Mouse (Mus musculus) lung, postnatal 0 days (tissue): ENCODE data around the gene Cntn5. TPM values are rescaled to one million over a fixed set of nuclear protein-coding genes. Genes with fewer than 3 reads are reported as not detected.

Experiments
- ATAC-seq: fragments of 200-750 bp; cut with Nextera tagmentation; 2 replicates; pipeline ENCODE4 v1.8.0; 2017; ENCODE audit warnings: moderate library complexity
- DNase-seq: peaks from one replicate; pipeline ENCODE4 v3.0.0-alpha.2; 2016; ENCODE audit warnings: low spot score
- H3K27ac ChIP-seq: fragments of 300-500 bp; sonication (generic); 2 replicates; pipeline ENCODE4 v1.5.1; 2014; ENCODE audit warnings: antibody characterized with exemption, mild to moderate bottlenecking, low read length, mixed read lengths
- H3K27me3 ChIP-seq: fragments of 300-500 bp; sonication (generic); replicated peaks from 2 replicates; pipeline ENCODE4 v1.6.1; 2014; ENCODE audit warnings: low read length, mixed read lengths; ENCODE audit not compliant: insufficient read depth
- H3K36me3 ChIP-seq: fragments of 300-500 bp; sonication (generic); 2 replicates; pipeline ENCODE4 v1.6.1; 2014; ENCODE audit warnings: low read length, mixed read lengths; ENCODE audit not compliant: insufficient read depth
- H3K4me1 ChIP-seq: fragments of 300-500 bp; sonication (generic); 2 replicates; pipeline ENCODE4 v1.6.1; 2014; ENCODE audit warnings: antibody characterized with exemption, low read depth, low read length, mixed read lengths; ENCODE audit not compliant: insufficient read depth
- H3K4me2 ChIP-seq: fragments of 300-500 bp; sonication (generic); replicated peaks from 2 replicates; pipeline ENCODE4 v1.6.1; 2014; ENCODE audit warnings: low read depth, mild to moderate bottlenecking, low read length, moderate library complexity, mixed read lengths
- H3K4me3 ChIP-seq: fragments of 300-500 bp; sonication (generic); 2 replicates; pipeline ENCODE4 v1.5.1; 2014; ENCODE audit warnings: low read depth, low read length
- H3K9ac ChIP-seq: fragments of 300-500 bp; sonication (generic); replicated peaks from 2 replicates; pipeline ENCODE4 v1.6.1; 2014; ENCODE audit warnings: low read depth, mild to moderate bottlenecking
- H3K9me3 ChIP-seq: fragments of 300-500 bp; sonication (generic); 2 replicates; pipeline ENCODE4 v1.6.1; 2016; ENCODE audit warnings: low read length, mixed read lengths
- CTCF ChIP-seq: IDR thresholded peaks from 2 replicates; pipeline ENCODE4 v1.5.1; 2016; ENCODE audit warnings: antibody characterized with exemption, mild to moderate bottlenecking
- EP300 ChIP-seq: IDR thresholded peaks from 2 replicates; pipeline ENCODE4 v1.6.1; 2016; ENCODE audit warnings: antibody characterized with exemption, mild to moderate bottlenecking, control low read depth
- WGBS: fragments of 180-500 bp; shearing (Covaris S2); extraction: QIAGEN DNeasy Blood & Tissue Kit; methylation state at CpG from one replicate; pipeline ENCODE4 v1.1.7; 2014; 5-methylcytosine and 5-hydroxymethylcytosine counted together
- polyA plus RNA-seq: library from polyadenylated mRNA; unstranded; fragments of >200 nt; fragmentation: Nextera tagmentation; extraction: Ambion mirVana; gene quantifications from 2 replicates; pipeline ENCODE4 v1.2.1, GENCODE M21; 2015

Cntn5 gene
- polyA plus RNA-seq, 1 experiment from 2014 or later, result not detected

- Histone ChIP-seq H3K4me2 (no peak overlapping the region), H3K27ac (no peak overlapping the region), H3K9me3 (no peaks in the 10 kb centered on the region), H3K4me3 (no peak overlapping the region), H3K4me1 (no peaks in the 10 kb centered on the region), H3K27me3 (no peaks in the 10 kb centered on the region), H3K9ac (no peak overlapping the region), H3K36me3 (no peaks in the 10 kb centered on the region)
- peak; percentile 12 for DNase-seq
- ATAC-seq, result no peak
- WGBS, result 32% methylated on average over 4 of the region's 4 CpGs
- no peak for TF ChIP-seq CTCF
- no peak for TF ChIP-seq EP300
Measured at GRCm38 (mm10) chr9:10348222-10348621, 556.4 kb downstream of the Cntn5 start.

- no peak for DNase-seq
- no peaks in the 10 kb centered on the region for H3K4me1 ChIP-seq
- TF ChIP-seq CTCF (no peak), EP300 (no peak)
- no peak overlapping the region for H3K4me2 ChIP-seq
- H3K9me3 ChIP-seq, result no peaks in the 10 kb centered on the region
- no peak for ATAC-seq
- H3K27ac ChIP-seq, result no peak overlapping the region
- no peaks in the 10 kb centered on the region for H3K36me3 ChIP-seq
- H3K9ac ChIP-seq, result no peak overlapping the region
- no peak overlapping the region for H3K4me3 ChIP-seq
- H3K27me3 ChIP-seq, result no peaks in the 10 kb centered on the region
Measured at GRCm38 (mm10) chr9:10340751-10341150, 563.8 kb downstream of the Cntn5 start.

DNA sequence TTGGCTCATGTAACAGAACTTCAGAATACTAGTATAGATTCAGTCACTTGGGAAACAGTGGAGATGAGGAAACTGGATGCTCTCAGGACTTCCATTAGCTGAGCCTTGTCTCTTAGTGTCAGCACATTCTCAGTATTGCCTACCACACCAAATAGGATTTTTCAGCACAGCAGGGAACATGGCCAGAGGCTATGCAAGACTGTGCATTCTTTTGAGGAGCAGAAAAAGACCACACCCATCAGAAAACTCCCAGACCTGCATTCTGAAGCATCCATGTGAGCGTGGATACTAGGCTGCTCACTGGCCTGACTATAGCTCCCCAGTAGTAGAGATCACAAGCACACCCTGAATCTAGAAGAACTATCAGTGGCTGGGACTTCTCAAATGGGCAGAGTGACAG lies 564.9 kb downstream of the Cntn5 start:
- DNase-seq (no peak), ATAC-seq (no peak)
- no peak overlapping the region for H3K4me2 ChIP-seq
- WGBS, result 83% methylated on average over 1 of the region's 1 CpGs
- H3K4me1 ChIP-seq, result no peaks in the 10 kb centered on the region
- H3K27me3 ChIP-seq, result no peaks in the 10 kb centered on the region
- no peaks in the 10 kb centered on the region for H3K9me3 ChIP-seq
- H3K9ac ChIP-seq, result no peak overlapping the region
- H3K4me3 ChIP-seq, result no peak overlapping the region
- TF ChIP-seq EP300 (no peak), CTCF (no peak)
- H3K27ac ChIP-seq, result no peak overlapping the region
- no peaks in the 10 kb centered on the region for H3K36me3 ChIP-seq

DNA sequence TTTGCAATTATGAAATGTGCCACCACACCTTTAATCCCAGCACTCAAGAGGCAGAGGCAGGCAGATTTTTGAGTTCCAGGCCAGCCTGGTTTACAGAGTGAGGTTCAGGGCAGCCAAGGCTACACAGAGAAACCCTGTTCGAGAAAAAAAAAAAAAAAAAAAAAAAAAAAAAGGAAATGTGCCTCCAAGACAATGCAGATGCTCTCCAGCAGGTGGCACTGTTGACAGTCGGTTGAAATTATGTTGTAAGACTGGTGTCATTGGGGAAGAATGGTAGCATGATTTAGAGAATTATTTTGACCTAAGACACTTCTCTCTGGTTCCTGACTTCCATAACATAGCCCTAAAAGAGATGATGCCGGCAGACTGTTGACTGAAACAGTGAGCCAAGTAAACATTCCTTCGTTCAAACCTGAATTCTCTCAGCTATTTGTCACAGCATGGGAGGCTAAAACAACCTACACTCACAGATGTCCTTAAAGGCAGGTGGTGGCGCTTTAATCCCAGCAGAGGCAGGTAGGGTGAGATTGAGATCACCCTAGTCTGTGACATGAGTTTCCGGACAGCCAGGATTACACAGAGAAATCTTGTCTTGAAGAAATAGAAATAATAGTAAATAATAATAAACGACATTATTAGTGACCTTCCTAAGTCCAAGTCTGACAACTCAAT lies 579.7 kb downstream of the Cntn5 start:
- ATAC-seq (no peak), DNase-seq (peak; percentile 15)
- WGBS, result 37% methylated on average over 7 of the region's 7 CpGs
- no peaks in the 10 kb centered on the region for H3K27me3 ChIP-seq
- H3K4me2 ChIP-seq, result no peak overlapping the region
- H3K9ac ChIP-seq, result no peak overlapping the region
- no peaks in the 10 kb centered on the region for H3K9me3 ChIP-seq
- no peak overlapping the region for H3K27ac ChIP-seq
- TF ChIP-seq EP300 (no peak), CTCF (peak; percentile 61)
- no peaks in the 10 kb centered on the region for H3K4me1 ChIP-seq
- no peak overlapping the region for H3K4me3 ChIP-seq
- no peaks in the 10 kb centered on the region for H3K36me3 ChIP-seq

DNA sequence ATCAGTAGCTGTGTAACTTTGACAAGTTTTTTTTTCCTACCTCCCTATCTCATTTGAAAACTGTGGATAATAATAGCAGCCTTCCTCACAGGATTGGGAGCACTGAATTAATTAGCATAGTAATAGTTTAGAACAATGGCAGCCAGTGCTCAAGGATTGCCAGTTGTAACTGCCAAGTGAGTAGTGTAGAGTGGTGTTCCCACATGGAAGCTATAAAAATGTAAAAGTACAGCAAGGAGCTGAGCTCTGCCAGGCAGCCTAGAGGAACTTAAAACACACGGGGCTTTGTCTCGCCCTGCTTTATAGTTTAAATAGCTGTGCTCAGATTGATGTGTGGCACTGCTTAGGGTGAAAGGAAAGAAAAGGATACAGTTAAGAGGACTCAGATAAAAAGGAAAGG lies 635.2 kb downstream of the Cntn5 start:
- no peaks in the 10 kb centered on the region for H3K27me3 ChIP-seq
- 57% methylated on average over 2 of the region's 2 CpGs for WGBS
- no peaks in the 10 kb centered on the region for H3K36me3 ChIP-seq
- H3K9me3 ChIP-seq, result no peaks in the 10 kb centered on the region
- no peak overlapping the region for H3K4me2 ChIP-seq
- no peak overlapping the region for H3K27ac ChIP-seq
- TF ChIP-seq EP300, result no peak
- TF ChIP-seq CTCF, result no peak
- no peaks in the 10 kb centered on the region for H3K4me1 ChIP-seq
- DNase-seq (no peak), ATAC-seq (no peak)
- H3K9ac ChIP-seq, result no peak overlapping the region
- H3K4me3 ChIP-seq, result no peak overlapping the region

DNA sequence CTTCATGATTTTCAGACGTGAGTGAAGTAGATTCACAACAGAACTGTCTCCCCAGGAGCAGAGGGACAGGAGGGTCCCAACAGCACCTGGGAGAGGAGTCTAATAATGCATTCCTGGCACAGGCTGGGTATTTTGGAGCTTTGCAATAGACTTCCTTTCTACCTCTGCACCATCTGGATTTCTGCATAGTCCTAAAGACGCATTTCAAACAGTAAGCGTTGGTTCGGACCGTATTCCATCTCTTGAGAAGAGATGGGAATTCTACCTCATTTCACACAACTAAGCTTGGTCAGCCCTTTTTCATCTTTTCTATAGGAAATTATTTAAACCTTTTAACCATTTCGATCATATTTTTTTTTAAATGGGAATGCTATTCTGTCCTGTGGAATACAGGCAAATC lies 635.7 kb downstream of the Cntn5 start:
- TF ChIP-seq EP300 (no peak), CTCF (no peak)
- Histone ChIP-seq H3K27me3 (no peaks in the 10 kb centered on the region), H3K36me3 (no peaks in the 10 kb centered on the region), H3K4me2 (no peak overlapping the region), H3K4me3 (no peak overlapping the region), H3K4me1 (no peaks in the 10 kb centered on the region), H3K27ac (no peak overlapping the region), H3K9me3 (no peaks in the 10 kb centered on the region), H3K9ac (no peak overlapping the region)
- DNase-seq, result no peak
- WGBS, result 72% methylated on average over 6 of the region's 6 CpGs
- no peak for ATAC-seq

DNA sequence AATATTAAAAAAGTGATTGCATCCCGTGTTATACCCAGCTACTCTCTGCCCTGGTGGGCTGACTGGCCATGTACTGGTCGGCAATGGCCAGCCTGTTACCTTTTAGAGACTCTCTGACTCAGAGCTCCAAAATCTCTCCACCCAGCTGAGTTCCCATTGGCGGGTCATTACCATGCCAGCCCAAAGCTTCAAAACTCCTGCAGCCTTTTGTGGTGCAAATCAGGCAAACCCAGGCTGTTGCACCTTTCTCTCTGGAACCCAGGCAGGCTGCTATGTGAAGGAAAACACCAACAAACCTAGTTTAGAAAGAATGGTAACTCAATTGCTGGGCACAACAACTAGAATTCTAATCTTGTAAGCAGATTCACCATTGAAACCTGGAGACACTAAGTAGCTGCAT lies 639.0 kb downstream of the Cntn5 start:
- no peak overlapping the region for H3K9ac ChIP-seq
- H3K36me3 ChIP-seq, result no peaks in the 10 kb centered on the region
- no peaks in the 10 kb centered on the region for H3K4me1 ChIP-seq
- no peak for DNase-seq
- no peaks in the 10 kb centered on the region for H3K27me3 ChIP-seq
- no peak for ATAC-seq
- H3K27ac ChIP-seq, result no peak overlapping the region
- TF ChIP-seq CTCF (no peak), EP300 (no peak)
- H3K4me3 ChIP-seq, result no peak overlapping the region
- 52% methylated on average over 3 of the region's 3 CpGs for WGBS
- H3K9me3 ChIP-seq, result no peaks in the 10 kb centered on the region
- no peak overlapping the region for H3K4me2 ChIP-seq
